Mouse (Mus musculus) bone marrow, adult 2 months (tissue): ENCODE measurements around the gene Gm10306. TPM values are rescaled to one million over a fixed set of nuclear protein-coding genes. Genes with fewer than 3 reads are reported as not detected.
A peak's percentile ranks its signal among the peaks of the same experiment; 100 is the strongest.

ENCODE experiments used
- H3K27ac ChIP-seq: fragments of 200-500 bp; 2 replicates; pipeline ENCODE4 v1.5.1; 2012; ENCODE audit warnings: low read depth, mild to moderate bottlenecking, control low read depth, inconsistent platforms, low read length; ENCODE audit not compliant: control insufficient read depth, poor library complexity, insufficient read depth
- H3K4me1 ChIP-seq: fragments of 200-500 bp; 2 replicates; pipeline ENCODE4 v1.6.1; 2011; ENCODE audit warnings: low read length; ENCODE audit not compliant: control insufficient read depth, insufficient read depth
- H3K4me3 ChIP-seq: fragments of 200-500 bp; replicated peaks from 2 replicates; pipeline ENCODE3; 2011; ENCODE audit warnings: mild to moderate bottlenecking, low read depth, low read length, control low read depth; ENCODE audit not compliant: control insufficient read depth
- CTCF ChIP-seq: fragments of 200-500 bp; IDR thresholded peaks from 2 replicates; pipeline ENCODE4 v1.5.1; 2011; ENCODE audit warnings: low read length, control low read depth; ENCODE audit not compliant: control insufficient read depth, insufficient read depth
- POLR2A ChIP-seq: fragments of 200-500 bp; IDR thresholded peaks from 2 replicates; pipeline ENCODE4 v1.6.1; 2011; ENCODE audit warnings: low read depth, mild to moderate bottlenecking, control low read depth, low read length, borderline replicate concordance; ENCODE audit not compliant: control insufficient read depth
- WGBS: fragments of 180-500 bp; shearing (Covaris S2); methylation state at CpG from one replicate; pipeline ENCODE4 v1.1.7; 2018; 5-methylcytosine and 5-hydroxymethylcytosine counted together
- polyA plus RNA-seq: library from polyadenylated mRNA; stranded (reverse); fragments of >200 nt; gene quantifications from 2 replicates; pipeline ENCODE4 v1.2.4, GENCODE M21; 2011; ENCODE audit warnings: low replicate concordance; ENCODE audit not compliant: missing spikeins, insufficient read depth, insufficient read length

Gene Gm10306
- polyA plus RNA-seq, result not detected in 2 replicates

DNA sequence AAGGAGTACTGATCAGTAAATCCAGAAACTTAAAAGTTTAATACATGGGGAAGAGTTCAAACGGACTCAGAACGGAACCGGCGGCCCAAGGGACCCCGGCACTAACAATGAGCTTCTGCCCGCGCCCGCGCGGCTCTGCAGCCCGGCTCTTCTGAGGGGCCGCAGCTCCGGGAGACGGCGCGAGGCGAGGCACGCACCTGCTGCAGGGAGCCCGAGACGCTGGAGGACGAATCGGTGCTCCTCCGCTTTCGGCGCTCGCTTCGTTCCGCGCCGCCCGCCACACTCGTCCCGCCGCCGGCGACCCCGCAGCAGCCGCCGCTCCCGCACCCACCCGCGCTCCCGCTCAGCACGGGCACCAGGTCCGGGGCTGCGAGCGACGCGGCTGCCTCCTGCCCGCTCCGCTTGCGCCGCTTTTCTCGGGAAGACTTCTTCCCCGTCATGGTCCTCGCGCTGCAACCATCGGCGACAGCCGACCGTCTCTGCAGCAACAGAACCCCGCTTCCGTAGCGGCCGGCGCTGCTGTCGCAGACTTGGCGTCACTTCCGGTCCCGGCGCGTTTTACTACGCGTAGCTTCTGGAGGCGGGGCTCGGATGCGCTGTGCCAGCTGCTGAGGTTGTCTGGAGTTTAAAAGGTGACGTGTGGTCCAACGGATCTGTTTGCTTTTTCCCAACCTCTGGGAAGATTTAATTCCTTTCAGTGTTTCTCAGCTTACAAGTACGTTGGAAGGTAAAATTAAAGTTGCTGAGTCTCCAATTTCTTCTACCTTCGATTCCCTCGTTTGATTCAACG is at the start of gene Gm10306, which contains the start of gene Caap1:
Gene Gm10306 (plus strand): TSS at position 282 of the 790 bp plus-strand sequence.
Gene Caap1 (minus strand): TSS at position 532 of the 790 bp plus-strand sequence.
- peak within 1 kb of the TSS; percentile 80 for H3K27ac ChIP-seq
- peak; percentile 84; the same call in 1 of the 2 replicates for TF ChIP-seq POLR2A
- TF ChIP-seq CTCF, result no peak
- under 1% methylated on average over 83 of the region's 83 CpGs for WGBS
- peaks cover 1% of the 10 kb centered on the region; the same call in 1 of the 2 replicates for H3K4me1 ChIP-seq
- peak within 1 kb of the TSS; percentile 82 for H3K4me3 ChIP-seq

GRCm38 (mm10) chr4:94515366-94515765 is 41.0 kb upstream of the Gm10306 start:
- no peaks in the 10 kb centered on the region for H3K4me1 ChIP-seq
- TF ChIP-seq CTCF, result no peak
- H3K4me3 ChIP-seq, result no peak overlapping the region
- 40% methylated on average over 3 of the region's 3 CpGs for WGBS
- H3K27ac ChIP-seq, result no peak overlapping the region

- no peak overlapping the region for H3K27ac ChIP-seq
- TF ChIP-seq CTCF (no peak), POLR2A (no peak)
- 63% methylated on average over 4 of the region's 4 CpGs for WGBS
- no peak overlapping the region for H3K4me3 ChIP-seq
- H3K4me1 ChIP-seq, result no peaks in the 10 kb centered on the region
Observed at GRCm38 (mm10) chr4:94517631-94518030, 38.7 kb upstream of the Gm10306 start.

DNA sequence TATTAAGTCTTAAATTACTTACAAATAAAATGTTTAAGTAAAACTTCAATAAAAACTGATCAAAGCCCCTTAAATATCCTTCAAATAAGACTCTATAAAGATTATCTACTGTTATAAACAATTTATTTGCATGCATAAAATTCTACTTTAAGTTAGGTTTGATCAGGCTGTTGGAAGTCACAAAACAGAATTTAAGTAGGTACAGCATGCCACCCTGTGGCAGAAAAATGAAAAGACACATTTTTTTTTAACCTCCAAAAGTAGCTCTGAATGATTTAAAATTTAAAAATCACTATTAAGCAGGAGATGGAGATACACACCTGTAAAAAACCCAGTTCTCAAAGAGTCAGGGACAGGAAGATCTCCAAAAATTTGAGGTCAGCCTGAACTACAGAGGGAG is 33.0 kb upstream of the Gm10306 start:
- no peaks in the 10 kb centered on the region for H3K4me1 ChIP-seq
- H3K4me3 ChIP-seq, result no peak overlapping the region
- TF ChIP-seq CTCF (no peak), POLR2A (no peak)
- H3K27ac ChIP-seq, result no peak overlapping the region

- no peak overlapping the region for H3K4me3 ChIP-seq
- TF ChIP-seq POLR2A, result no peak
- no peaks in the 10 kb centered on the region for H3K4me1 ChIP-seq
- no peak overlapping the region for H3K27ac ChIP-seq
- WGBS, result 84% methylated on average over 1 of the region's 1 CpGs
Observed at GRCm38 (mm10) chr4:94529448-94529847, 26.9 kb upstream of the Gm10306 start.

GRCm38 (mm10) chr4:94533205-94533604 is 23.1 kb upstream of the Gm10306 start:
- no peak for TF ChIP-seq POLR2A
- TF ChIP-seq CTCF, result no peak
- Histone ChIP-seq H3K4me3 (no peak overlapping the region), H3K4me1 (no peaks in the 10 kb centered on the region), H3K27ac (no peak overlapping the region)

GRCm38 (mm10) chr4:94543041-94543440 is 13.3 kb upstream of the Gm10306 start:
- no peak for TF ChIP-seq POLR2A
- no peaks in the 10 kb centered on the region for H3K4me1 ChIP-seq
- no peak overlapping the region for H3K27ac ChIP-seq
- WGBS, result 91% methylated on average over 4 of the region's 4 CpGs
- no peak overlapping the region for H3K4me3 ChIP-seq

DNA sequence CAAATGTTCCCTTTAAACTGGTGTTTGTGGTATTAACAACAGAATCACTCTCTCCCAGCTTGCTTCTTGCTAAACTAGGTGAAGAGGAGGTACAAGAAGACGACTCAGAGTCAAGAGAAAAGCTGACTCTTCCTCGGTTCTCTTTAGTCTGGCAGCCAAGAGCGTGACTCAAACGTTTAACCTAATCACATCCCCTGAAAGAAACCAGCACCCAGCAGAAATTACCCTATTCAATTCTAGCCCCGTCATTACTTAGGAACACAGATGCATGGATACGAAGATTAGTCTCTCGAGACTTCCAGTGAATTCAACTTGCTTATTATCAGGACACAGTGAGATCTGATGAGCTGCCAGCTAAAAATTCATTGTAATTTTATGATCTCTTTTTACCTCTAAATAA is 12.0 kb upstream of the Gm10306 start:
- Histone ChIP-seq H3K4me3 (no peak overlapping the region), H3K27ac (no peak overlapping the region), H3K4me1 (no peaks in the 10 kb centered on the region)
- WGBS, result 84% methylated on average over 7 of the region's 7 CpGs
- TF ChIP-seq POLR2A, result no peak
